Mouse (Mus musculus) midbrain, postnatal 0 days (tissue): Measurements from ENCODE around the gene Krt12. TPM values are rescaled to one million over a fixed set of nuclear protein-coding genes. Genes with fewer than 3 reads are reported as not detected.

Experiments
- ATAC-seq: fragments of 200-750 bp; cut with Nextera tagmentation; 2 replicates; pipeline ENCODE4 v1.8.0; 2017; ENCODE audit warnings: moderate number of reproducible peaks, mild to moderate bottlenecking, moderate TSS enrichment, moderate library complexity; ENCODE audit not compliant: low FRiP score
- DNase-seq: peaks from one replicate; pipeline ENCODE4 v3.0.0-alpha.2; 2015; ENCODE audit warnings: low spot score
- H3K27ac ChIP-seq: fragments of 300-500 bp; sonication (generic); 2 replicates; pipeline ENCODE4 v1.5.1; 2014; ENCODE audit warnings: low read depth, mild to moderate bottlenecking, low read length, mixed read lengths
- H3K27me3 ChIP-seq: fragments of 300-500 bp; sonication (generic); 2 replicates; pipeline ENCODE4 v1.6.1; 2014; ENCODE audit warnings: low read length, control low read depth, mixed read lengths; ENCODE audit not compliant: insufficient read depth
- H3K36me3 ChIP-seq: fragments of 300-500 bp; sonication (generic); 2 replicates; pipeline ENCODE4 v1.6.1; 2014; ENCODE audit warnings: low read length, control low read depth, mixed read lengths; ENCODE audit not compliant: insufficient read depth
- H3K4me1 ChIP-seq: fragments of 300-500 bp; sonication (generic); 2 replicates; pipeline ENCODE4 v1.6.1; 2014; ENCODE audit warnings: mild to moderate bottlenecking, control low read depth, antibody characterized with exemption, low read length, mixed read lengths; ENCODE audit not compliant: insufficient read depth
- H3K4me2 ChIP-seq: fragments of 300-500 bp; sonication (generic); 2 replicates; pipeline ENCODE4 v1.6.1; 2014; ENCODE audit warnings: low read depth, mild to moderate bottlenecking, low read length, mixed read lengths; ENCODE audit not compliant: poor library complexity, severe bottlenecking
- H3K4me3 ChIP-seq: fragments of 300-500 bp; sonication (generic); 2 replicates; pipeline ENCODE4 v1.5.1; 2014; ENCODE audit warnings: low read depth, mild to moderate bottlenecking, low read length, moderate library complexity
- H3K9ac ChIP-seq: fragments of 300-500 bp; sonication (generic); replicated peaks from 2 replicates; pipeline ENCODE4 v1.6.1; 2014; ENCODE audit warnings: mild to moderate bottlenecking, low read length, moderate library complexity, mixed read lengths; ENCODE audit not compliant: poor library complexity, severe bottlenecking
- H3K9me3 ChIP-seq: fragments of 300-500 bp; sonication (generic); 2 replicates; pipeline ENCODE4 v1.6.1; 2016; ENCODE audit warnings: low read length, control low read depth
- CTCF ChIP-seq: IDR thresholded peaks from 2 replicates; pipeline ENCODE4 v1.5.1; 2016; ENCODE audit warnings: antibody characterized with exemption, mild to moderate bottlenecking
- WGBS: fragments of 180-500 bp; shearing (Covaris S2); extraction: QIAGEN DNeasy Blood & Tissue Kit; methylation state at CpG from one replicate; pipeline ENCODE4 v1.1.7; 2014; 5-methylcytosine and 5-hydroxymethylcytosine counted together
- polyA plus RNA-seq: library from polyadenylated mRNA; unstranded; fragments of >200 nt; fragmentation: Nextera tagmentation; extraction: Ambion mirVana; gene quantifications from 2 replicates; pipeline ENCODE4 v1.2.1, GENCODE M21; 2015
- total RNA-seq: library from RNA; depleted of rRNA; stranded (reverse); fragments of >200 nt; gene quantifications from 2 replicates; pipeline ENCODE4 v1.2.3, GENCODE M21; 2014

Gene Krt12
- total and polyA plus RNA-seq, 2 experiments from 2014 or later: 0.21 to 2.0 TPM

- ATAC-seq: no peak
Observed at GRCm38 (mm10) chr11:99461736-99462135, 39.7 kb upstream of the Krt12 start.

GRCm38 (mm10) chr11:99458887-99459286 is 36.8 kb upstream of the Krt12 start:
- Histone ChIP-seq H3K27ac (no peak overlapping the region), H3K9ac (no peak overlapping the region), H3K27me3 (no peaks in the 10 kb centered on the region), H3K36me3 (no peaks in the 10 kb centered on the region), H3K9me3 (no peaks in the 10 kb centered on the region), H3K4me2 (no peak overlapping the region), H3K4me3 (no peak overlapping the region), H3K4me1 (no peaks in the 10 kb centered on the region)
- WGBS: 67% methylated on average over 7 of the region's 7 CpGs
- DNase-seq: no peak
- ATAC-seq: no peak
- TF ChIP-seq CTCF: no peak

More at GRCm38 (mm10) chr11:99461736-99462135, 39.7 kb upstream of the Krt12 start:
- Histone ChIP-seq H3K27ac (no peak overlapping the region), H3K9me3 (no peaks in the 10 kb centered on the region), H3K36me3 (no peaks in the 10 kb centered on the region), H3K4me3 (no peak overlapping the region), H3K4me2 (no peak overlapping the region), H3K27me3 (no peaks in the 10 kb centered on the region), H3K4me1 (no peaks in the 10 kb centered on the region; the same call in 1 of the 2 replicates), H3K9ac (no peak overlapping the region)
- no peak for DNase-seq
- WGBS: 73% methylated on average over 7 of the region's 7 CpGs
- no peak for TF ChIP-seq CTCF

DNA sequence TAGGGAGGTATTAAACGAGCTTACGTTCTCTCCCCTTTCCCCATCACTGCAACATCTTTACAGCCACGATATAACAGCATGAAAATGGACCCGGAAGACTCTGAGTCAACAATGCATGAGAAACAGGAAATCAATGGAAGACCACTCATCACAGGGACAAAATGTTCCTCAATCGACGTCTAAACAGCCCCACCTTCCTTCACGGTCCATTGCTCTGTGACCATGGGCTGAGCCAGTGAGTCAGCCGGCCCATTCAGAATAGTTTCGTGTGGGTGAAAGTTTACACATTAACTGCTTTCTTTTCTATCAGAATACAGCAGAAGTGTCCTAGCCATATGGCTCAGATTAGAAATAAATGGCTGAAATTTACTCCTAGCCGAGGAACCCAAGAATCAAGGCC is 32.7 kb upstream of the Krt12 start:
- Histone ChIP-seq H3K4me2 (no peak overlapping the region), H3K4me1 (no peaks in the 10 kb centered on the region), H3K9me3 (no peaks in the 10 kb centered on the region), H3K4me3 (no peak overlapping the region), H3K9ac (no peak overlapping the region), H3K36me3 (no peaks in the 10 kb centered on the region), H3K27me3 (no peaks in the 10 kb centered on the region), H3K27ac (no peak overlapping the region)
- TF ChIP-seq CTCF: no peak
- WGBS: 64% methylated on average over 10 of the region's 10 CpGs
- DNase-seq (no peak), ATAC-seq (no peak)

GRCm38 (mm10) chr11:99454044-99454443 is 32.0 kb upstream of the Krt12 start:
- H3K27me3 ChIP-seq: no peaks in the 10 kb centered on the region
- H3K9me3 ChIP-seq: no peaks in the 10 kb centered on the region
- no peak overlapping the region for H3K9ac ChIP-seq
- DNase-seq: no peak
- H3K4me1 ChIP-seq: no peaks in the 10 kb centered on the region
- H3K4me2 ChIP-seq: no peak overlapping the region
- WGBS: 91% methylated on average over 4 of the region's 4 CpGs
- no peaks in the 10 kb centered on the region for H3K36me3 ChIP-seq
- no peak overlapping the region for H3K27ac ChIP-seq
- ATAC-seq: no peak
- no peak for TF ChIP-seq CTCF
- H3K4me3 ChIP-seq: no peak overlapping the region

DNA sequence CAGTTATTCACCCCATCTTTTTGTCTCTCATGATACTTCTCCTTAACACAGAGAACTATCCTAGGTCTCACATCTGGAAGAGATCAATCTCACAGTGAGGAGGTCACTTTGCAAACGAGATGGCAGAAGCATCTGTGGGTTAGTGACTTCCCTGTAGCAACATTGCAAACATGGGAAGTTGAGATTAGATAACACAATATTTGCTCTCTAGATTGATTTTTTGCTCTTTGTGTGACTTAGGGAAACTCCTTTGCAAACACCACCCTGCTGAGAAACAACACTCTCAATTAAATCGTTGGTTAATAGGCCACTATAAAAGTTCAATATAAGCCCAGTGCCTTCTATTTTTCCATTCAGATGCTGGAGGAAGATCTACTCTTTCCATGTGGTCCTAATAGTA is 26.7 kb upstream of the Krt12 start:
- Histone ChIP-seq H3K27me3 (no peaks in the 10 kb centered on the region), H3K9ac (no peak overlapping the region), H3K36me3 (no peaks in the 10 kb centered on the region), H3K9me3 (no peaks in the 10 kb centered on the region), H3K4me2 (no peak overlapping the region), H3K4me3 (no peak overlapping the region), H3K4me1 (no peaks in the 10 kb centered on the region), H3K27ac (no peak overlapping the region)
- TF ChIP-seq CTCF: no peak
- 71% methylated on average over 2 of the region's 2 CpGs for WGBS
- DNase-seq: no peak
- ATAC-seq: no peak

GRCm38 (mm10) chr11:99441220-99441619 is 19.2 kb upstream of the Krt12 start:
- DNase-seq: no peak
- no peak overlapping the region for H3K4me2 ChIP-seq
- H3K9ac ChIP-seq: no peak overlapping the region
- H3K27ac ChIP-seq: no peak overlapping the region
- no peaks in the 10 kb centered on the region for H3K36me3 ChIP-seq
- no peaks in the 10 kb centered on the region for H3K27me3 ChIP-seq
- no peak for ATAC-seq
- no peak for TF ChIP-seq CTCF
- 75% methylated on average over 8 of the region's 8 CpGs for WGBS
- no peaks in the 10 kb centered on the region for H3K9me3 ChIP-seq
- no peaks in the 10 kb centered on the region for H3K4me1 ChIP-seq
- H3K4me3 ChIP-seq: no peak overlapping the region
